In genomic region chr10:111505406-111505805, GRCm38 (mm10) we compare ENCODE assay signal across 8 mouse cellular contexts. TPM values are rescaled to one million over a fixed set of nuclear protein-coding genes. Genes with fewer than 3 reads are reported as not detected.
DNase-seq lines count a peak whose midpoint lies in the region; ATAC-seq and TF ChIP-seq lines count a peak whose summit lies in the region.

No protein-coding gene starts in this region.

- ATAC-seq in embryonic facial prominence, embryonic 15.5 days (ENCODE audit: insufficient number of reproducible peaks, low FRiP score, low TSS enrichment, low read depth) = no peak
- ATAC-seq in liver, embryonic 11.5 days (replicated peaks; ENCODE audit: low FRiP score) = no peak
- ATAC-seq in erythroid progenitor cell, adult 5-6 weeks (replicated peaks; ENCODE audit: low FRiP score, poor library complexity, severe bottlenecking) = no peak

- peaks cover 54% of the 10 kb centered on the region for H3K4me1 ChIP-seq in E14TG2a.4 (replicated peaks; ENCODE audit: low read depth, low read length)
- 0 out of 2 replicates have a peak, but pooled peaks cover 15% of the 10 kb centered on the region for H3K4me1 ChIP-seq in embryonic facial prominence, embryonic 15.5 days
- H3K4me1 ChIP-seq in liver, embryonic 11.5 days (replicated peaks; ENCODE audit: control insufficient read depth, insufficient read depth, low read length) = peaks cover 6% of the 10 kb centered on the region

- intact Hi-C loops in gastrocnemius, adult 2 months (cut with DNase I) = loop anchor here (5.0 kb wide), 1 partner anchor 42 kb away; no protein-coding TSS in a partner anchor

- H3K9ac ChIP-seq in embryonic facial prominence, embryonic 15.5 days = no peak overlapping the region
- peak overlapping the region; percentile 70 for H3K9ac ChIP-seq in liver, embryonic 11.5 days (ENCODE audit: low read depth, low read length)

- no peak for TF ChIP-seq CTCF in gastrocnemius, adult 2 months (IDR thresholded peaks at IDR 0.05)
- TF ChIP-seq CTCF in E14TG2a.4 (conservative IDR thresholded peaks at IDR 0.05; ENCODE audit: low read length) = no peak

- peak overlapping the region; percentile 94; the same call in 1 of the 2 replicates for H3K4me3 ChIP-seq in gastrocnemius, adult 2 months
- H3K4me3 ChIP-seq in E14TG2a.4 (replicated peaks; ENCODE audit: low read length) = peak overlapping the region; percentile 91; the same call in 1 of the 2 replicates
- H3K4me3 ChIP-seq in embryonic facial prominence, embryonic 15.5 days (replicated peaks) = peak overlapping the region; percentile 82
- H3K4me3 ChIP-seq in liver, embryonic 11.5 days (ENCODE audit: low read depth, low read length) = peak overlapping the region; percentile 75

- no peak for DNase-seq in gastrocnemius, adult 2 months
- DNase-seq in gastrocnemius, postnatal 10 days = no peak
- DNase-seq in liver, embryonic 11.5 days (ENCODE audit: low spot score) = no peak
- DNase-seq in thymus, postnatal 36 days = no peak
- no peak for DNase-seq in testis, postnatal 14 days (ENCODE audit: low spot score)

- H3K27ac ChIP-seq in gastrocnemius, adult 2 months = peak overlapping the region; percentile 82; the same call in 1 of the 2 replicates
- H3K27ac ChIP-seq in embryonic facial prominence, embryonic 15.5 days (replicated peaks) = 0 out of 2 replicates have a peak overlapping the region, but pooled peaks have one; percentile 55
- peak overlapping the region; percentile 62; the same call in 1 of the 2 replicates for H3K27ac ChIP-seq in liver, embryonic 11.5 days (ENCODE audit: low read depth, low read length)

- peak overlapping the region; percentile 92 for H3K4me2 ChIP-seq in embryonic facial prominence, embryonic 15.5 days (replicated peaks)
- H3K4me2 ChIP-seq in liver, embryonic 11.5 days = peak overlapping the region; percentile 94

- H3K9me3 ChIP-seq in E14TG2a.4 (ENCODE audit: low read length) = no peaks in the 10 kb centered on the region
- no peaks in the 10 kb centered on the region for H3K9me3 ChIP-seq in embryonic facial prominence, embryonic 15.5 days (replicated peaks)
- H3K9me3 ChIP-seq in liver, embryonic 11.5 days (ENCODE audit: control insufficient read depth, low read length) = no peaks in the 10 kb centered on the region

- WGBS in embryonic facial prominence, embryonic 15.5 days = 54% methylated on average over 7 of the region's 7 CpGs
- WGBS in liver, embryonic 11.5 days = 54% methylated on average over 7 of the region's 7 CpGs

- H3K27me3 ChIP-seq in E14TG2a.4 (ENCODE audit: insufficient read depth, low read length) = peaks cover 19% of the 10 kb centered on the region
- no peaks in the 10 kb centered on the region for H3K27me3 ChIP-seq in embryonic facial prominence, embryonic 15.5 days
- no peaks in the 10 kb centered on the region for H3K27me3 ChIP-seq in liver, embryonic 11.5 days (replicated peaks; ENCODE audit: control insufficient read depth, insufficient read depth, low read length)

- H3K36me3 ChIP-seq in E14TG2a.4 (ENCODE audit: insufficient read depth, low read length) = peaks cover 6% of the 10 kb centered on the region
- no peaks in the 10 kb centered on the region for H3K36me3 ChIP-seq in embryonic facial prominence, embryonic 15.5 days
- no peaks in the 10 kb centered on the region for H3K36me3 ChIP-seq in liver, embryonic 11.5 days (ENCODE audit: control insufficient read depth, insufficient read depth, low read length)

RNA-seq across cellular contexts. Expression of gene Phlda1, which starts 0.7 kb away (rescaled TPM):
- 1 to 10 TPM; 4.2 to 4.9 TPM for total RNA-seq in gastrocnemius, adult 2 months (2021)
- 1 to 10 TPM; 7.2 to 8.2 TPM for total RNA-seq in gastrocnemius, postnatal 10 days (2021)
- polyA plus RNA-seq in embryonic facial prominence, embryonic 15.5 days (2015; fragmentation: Nextera tagmentation; extraction: Ambion mirVana) = 38.3 and 43.4 TPM in 2 replicates
- polyA plus RNA-seq in liver, embryonic 11.5 days (2014; fragmentation: Nextera tagmentation; extraction: Ambion mirVana) = 15.8 and 16.1 TPM in 2 replicates
- total RNA-seq in erythroid progenitor cell, adult 5-6 weeks (2015; ENCODE audit: low replicate concordance) = 0.84 TPM in 1 of 2 replicates, not detected in the other
- 0.38 TPM in 1 of 2 replicates, not detected in the other for total RNA-seq in erythroid progenitor cell, adult 5-6 weeks (2017; ENCODE audit: low replicate concordance)

RNA-seq across cellular contexts. Expression of gene Nap1l1, which starts 32.4 kb away (rescaled TPM):
- total RNA-seq in gastrocnemius, adult 2 months (2021) = 10 to 100 TPM; 62.8 to 64.2 TPM
- 10 to 100 TPM; 63.3 to 82.9 TPM for total RNA-seq in gastrocnemius, postnatal 10 days (2021)
- 192 and 198 TPM in 2 replicates for polyA plus RNA-seq in embryonic facial prominence, embryonic 15.5 days (2015; fragmentation: Nextera tagmentation; extraction: Ambion mirVana)
- polyA plus RNA-seq in liver, embryonic 11.5 days (2014; fragmentation: Nextera tagmentation; extraction: Ambion mirVana) = 313 and 324 TPM in 2 replicates
- 170 and 182 TPM in 2 replicates for total RNA-seq in erythroid progenitor cell, adult 5-6 weeks (2015; ENCODE audit: low replicate concordance)
- 199 and 208 TPM in 2 replicates for total RNA-seq in erythroid progenitor cell, adult 5-6 weeks (2017; ENCODE audit: low replicate concordance)
